Mouse (Mus musculus) spleen, embryonic (tissue): Measurements from ENCODE around the gene Gm45233.

Experiments used
- CTCF ChIA-PET: fragments of 350-600 bp; sonication (Branson Sonifier 250); formaldehyde crosslinking; loops from one replicate; lab custom pipeline; 2022; lab: Charles Lee

Gm45233 gene

DNA sequence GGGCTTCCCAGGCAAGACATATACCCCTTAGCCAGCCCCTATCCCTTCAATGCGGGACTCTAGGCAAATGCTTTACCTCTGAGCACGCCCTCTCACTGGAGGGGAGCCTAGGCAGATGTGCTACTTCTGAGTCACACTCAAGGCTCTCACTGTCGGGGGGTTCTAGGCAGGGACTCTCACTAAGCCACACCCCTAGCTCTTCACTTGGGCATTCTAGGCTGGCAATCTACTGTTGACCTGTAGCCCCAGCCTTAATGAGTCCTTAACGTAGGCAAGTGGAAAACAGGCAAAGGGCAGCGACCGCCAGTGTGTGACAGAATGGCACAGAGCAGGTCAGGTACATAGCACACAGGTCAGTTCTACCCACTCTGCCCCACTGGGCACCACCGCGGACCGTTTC is 46.9 kb downstream of the Gm45233 start:
- CTCF ChIA-PET = no interaction called here

DNA sequence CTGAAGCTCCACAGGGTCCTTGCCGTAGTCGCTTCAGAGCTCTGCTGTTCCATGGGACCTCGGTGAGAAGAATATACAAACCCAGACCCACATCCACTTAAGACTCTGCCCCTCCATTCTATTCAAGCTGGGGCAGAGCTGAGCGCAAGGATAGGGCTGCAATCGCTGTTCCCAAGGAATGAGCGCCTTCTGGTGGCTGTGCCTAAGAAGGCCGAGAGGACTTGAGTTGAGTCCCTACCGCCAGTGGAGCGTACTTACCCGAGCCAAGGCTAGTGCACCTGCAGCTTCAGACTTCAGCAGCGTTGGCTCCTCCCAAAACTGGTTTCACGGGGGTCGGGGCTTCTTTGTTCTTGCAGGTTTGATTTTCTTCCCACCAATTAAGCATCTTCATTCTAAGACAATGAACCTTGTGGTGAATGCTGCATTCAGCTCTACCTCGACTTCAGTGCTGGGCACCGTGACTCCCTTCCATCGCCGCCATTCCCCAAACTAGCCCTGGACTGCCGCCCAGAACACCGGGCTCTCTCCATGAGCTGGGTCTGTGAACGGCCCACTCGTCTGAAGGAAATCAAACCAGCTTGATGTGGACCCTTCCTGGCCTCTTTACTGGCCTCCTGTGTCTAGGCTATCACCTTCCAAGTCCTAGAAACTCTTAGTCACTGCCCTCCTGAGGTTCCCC is 51.6 kb downstream of the Gm45233 start:
- CTCF ChIA-PET = interaction anchor here (0.6 kb wide), 1 partner anchor 118 kb away, joined by 6 read pairs; no protein-coding TSS in a partner anchor

- CTCF ChIA-PET = no interaction called here
Measured at GRCm38 (mm10) chr7:43511707-43512478, 68.0 kb downstream of the Gm45233 start.

- CTCF ChIA-PET = no interaction called here
Measured at GRCm38 (mm10) chr7:43512519-43512918, 68.6 kb downstream of the Gm45233 start.
